Mouse (Mus musculus) pancreas, adult 10 weeks (tissue): ENCODE measurements around the gene Slc4a2. TPM values are rescaled to one million over a fixed set of nuclear protein-coding genes. Genes with fewer than 3 reads are reported as not detected.

ENCODE experiments used
- polyA plus RNA-seq: library from polyadenylated mRNA; stranded (reverse); fragments of 350-450 nt; fragmentation: Illumina TruSeq; extraction: RNeasy Lipid Tissue Mini Kit (QIAGEN cat#74804); gene quantifications from one replicate; pipeline ENCODE4 v1.2.3, GENCODE M21; 2015; ENCODE audit warnings: low read depth, low replicate concordance; ENCODE audit not compliant: insufficient read depth

Slc4a2 gene
- polyA plus RNA-seq, result 26.8 TPM

GRCm38 (mm10) chr5:24423129-24424003, at the start of gene Slc4a2, which contains the start of gene Cdk5:
Gene Slc4a2 (plus strand): TSS chr5:24423837.
Gene Cdk5 (minus strand): TSS chr5:24423530.

GRCm38 (mm10) chr5:24391864-24392263, 31.8 kb upstream of the Slc4a2 start, which contains the start of gene Atg9b:
Gene Atg9b (minus strand): TSS chr5:24392143.

DNA sequence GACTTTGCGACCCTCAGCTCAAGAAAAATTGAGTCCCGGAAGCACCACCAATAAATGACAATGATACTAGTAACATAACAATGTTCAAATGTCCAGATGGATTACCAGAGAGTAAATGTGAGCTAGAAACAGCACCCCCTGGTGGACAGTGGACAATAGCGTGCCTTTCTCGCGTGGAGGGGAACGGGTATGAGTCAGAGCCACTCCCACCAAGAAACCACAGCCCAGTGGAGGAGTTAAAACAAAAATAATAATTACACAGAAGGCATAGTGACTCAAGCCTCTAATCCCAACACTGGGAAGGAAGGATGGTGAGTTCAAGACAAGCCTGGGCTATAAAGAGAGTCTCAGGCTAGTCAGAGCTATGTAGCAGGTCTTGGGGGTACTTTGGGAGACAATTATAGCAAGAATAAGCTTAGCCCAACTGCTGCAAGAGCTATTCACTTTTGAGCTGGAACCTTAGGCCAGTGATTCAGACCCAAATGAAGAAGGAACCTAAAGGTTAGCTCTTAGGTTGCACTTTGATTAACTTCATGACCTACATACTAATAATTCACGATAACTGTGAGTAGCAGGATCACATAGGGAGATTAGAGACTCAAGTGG, 30.1 kb upstream of the Slc4a2 start, which contains the start of gene Abcb8:
TSS of gene Abcb8 (plus strand) at position 272 of the 606 bp plus-strand sequence.

DNA sequence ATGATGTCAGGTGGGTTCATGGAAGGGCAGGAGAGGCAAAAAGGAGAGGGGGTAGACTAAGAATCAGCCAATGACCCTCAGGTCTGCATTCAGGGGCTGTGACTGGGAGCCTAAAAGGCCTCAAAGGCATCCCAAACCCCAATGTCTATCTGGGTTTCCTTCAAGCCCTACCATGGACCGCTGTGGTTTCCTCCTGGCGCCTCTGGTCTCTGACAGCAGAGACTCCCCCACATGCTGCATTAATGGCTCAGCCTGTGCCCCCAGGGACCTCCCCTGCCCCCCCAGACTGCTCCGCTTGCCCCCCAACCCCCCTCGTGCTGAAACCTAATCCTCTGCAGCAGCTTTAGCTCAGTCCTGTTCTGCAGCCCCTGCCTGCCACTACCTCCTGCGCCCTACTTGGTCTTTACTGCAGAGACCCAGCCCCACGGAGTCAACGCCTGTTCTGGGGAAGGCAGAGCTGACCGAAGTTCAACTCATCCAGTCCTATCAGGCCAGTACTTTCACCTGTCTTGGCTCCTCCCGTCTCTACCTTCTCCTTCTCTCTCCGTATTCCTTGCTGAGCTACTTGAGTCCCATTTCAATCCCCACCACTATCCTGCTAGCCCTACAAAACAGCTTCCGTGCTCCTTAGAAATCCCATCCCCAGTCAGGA, 10.5 kb upstream of the Slc4a2 start, which contains the start of gene Asic3:
TSS of gene Asic3 (plus strand) at position 351 of the 652 bp plus-strand sequence.

GRCm38 (mm10) chr5:24444746-24445427, 21.2 kb downstream of the Slc4a2 start, which contains the start of gene Fastk:
Gene Fastk (minus strand): TSS chr5:24445287.

DNA sequence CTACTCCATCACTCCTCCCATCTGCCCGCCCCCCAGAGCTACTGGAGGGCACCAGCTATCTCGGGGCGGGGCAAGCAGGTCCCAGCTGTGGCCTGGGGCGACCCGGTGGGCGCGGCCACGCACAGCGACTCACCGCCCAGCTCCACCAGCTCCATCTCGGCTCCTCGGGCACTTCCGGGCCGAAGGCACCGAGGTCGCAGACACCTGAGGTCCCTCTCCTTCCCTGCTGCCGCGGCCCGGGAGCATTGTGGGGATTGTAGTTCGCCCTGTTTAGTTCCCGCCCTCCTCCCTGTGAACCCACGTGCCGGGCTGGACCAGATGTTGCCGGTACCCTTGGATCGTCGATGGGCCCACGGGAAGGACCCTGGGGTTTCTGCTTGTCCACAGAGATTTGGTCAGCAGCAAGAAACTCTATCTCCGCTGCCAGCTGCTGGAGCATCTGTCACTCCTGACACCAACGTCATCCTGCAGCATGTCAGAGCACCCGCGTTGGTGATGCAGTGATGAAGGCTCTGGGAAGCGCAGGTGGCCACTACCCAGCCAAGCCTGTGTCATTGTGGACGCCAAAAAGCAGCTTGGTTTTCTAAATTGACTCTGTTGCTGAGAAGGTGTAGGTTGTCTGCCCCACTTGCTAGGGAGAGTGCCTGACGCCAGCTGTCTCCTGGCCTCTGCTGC, 24.1 kb downstream of the Slc4a2 start, which contains the start of gene Tmub1:
TSS of gene Tmub1 (minus strand) at position 231 of the 675 bp plus-strand sequence.

GRCm38 (mm10) chr5:24452030-24452690, 28.5 kb downstream of the Slc4a2 start, which contains the start of gene Agap3:
Gene Agap3 (plus strand): TSS chr5:24452177.

Other genes starting within 250 kb of the Slc4a2 start
- 4.4 TPM for gene Kcnh2, start 72.2 kb upstream of the Slc4a2 start, polyA plus RNA-seq
- gene Nos3, start 59.0 kb upstream of the Slc4a2 start, polyA plus RNA-seq, result 6.1 TPM
- 0.92 TPM for gene Atg9b, start 31.7 kb upstream of the Slc4a2 start, polyA plus RNA-seq
- 16.3 TPM for gene Abcb8, start 30.2 kb upstream of the Slc4a2 start, polyA plus RNA-seq
- not detected for gene Asic3, start 10.4 kb upstream of the Slc4a2 start, polyA plus RNA-seq
- 16.5 TPM for gene Cdk5, start 307 bp upstream of the Slc4a2 start, polyA plus RNA-seq
- 66.7 TPM for gene Fastk, start 21.4 kb downstream of the Slc4a2 start, polyA plus RNA-seq
- 4.4 TPM for gene Tmub1, start 24.0 kb downstream of the Slc4a2 start, polyA plus RNA-seq
- 26.5 TPM for gene Agap3, start 28.3 kb downstream of the Slc4a2 start, polyA plus RNA-seq
- not detected for gene Gbx1, start 103.4 kb downstream of the Slc4a2 start, polyA plus RNA-seq
- gene Asb10, start 117.1 kb downstream of the Slc4a2 start, polyA plus RNA-seq, result not detected
- not detected for gene 4931409K22Rik, start 133.0 kb downstream of the Slc4a2 start, polyA plus RNA-seq
- gene Abcf2, start 153.6 kb downstream of the Slc4a2 start, polyA plus RNA-seq, result 8.9 TPM
- 20.5 TPM for gene Chpf2, start 162.9 kb downstream of the Slc4a2 start, polyA plus RNA-seq
- 5.5 TPM for gene Smarcd3, start 200.6 kb downstream of the Slc4a2 start, polyA plus RNA-seq